Mouse (Mus musculus) lung, postnatal 0 days (tissue): ENCODE measurements around the gene Arhgap10. TPM values are rescaled to one million over a fixed set of nuclear protein-coding genes. Genes with fewer than 3 reads are reported as not detected.

Source experiments
- ATAC-seq: fragments of 200-750 bp; cut with Nextera tagmentation; 2 replicates; pipeline ENCODE4 v1.8.0; 2017; ENCODE audit warnings: moderate library complexity
- DNase-seq: peaks from one replicate; pipeline ENCODE4 v3.0.0-alpha.2; 2016; ENCODE audit warnings: low spot score
- H3K27ac ChIP-seq: fragments of 300-500 bp; sonication (generic); 2 replicates; pipeline ENCODE4 v1.5.1; 2014; ENCODE audit warnings: antibody characterized with exemption, mild to moderate bottlenecking, low read length, mixed read lengths
- H3K27me3 ChIP-seq: fragments of 300-500 bp; sonication (generic); replicated peaks from 2 replicates; pipeline ENCODE4 v1.6.1; 2014; ENCODE audit warnings: low read length, mixed read lengths; ENCODE audit not compliant: insufficient read depth
- H3K36me3 ChIP-seq: fragments of 300-500 bp; sonication (generic); 2 replicates; pipeline ENCODE4 v1.6.1; 2014; ENCODE audit warnings: low read length, mixed read lengths; ENCODE audit not compliant: insufficient read depth
- H3K4me1 ChIP-seq: fragments of 300-500 bp; sonication (generic); 2 replicates; pipeline ENCODE4 v1.6.1; 2014; ENCODE audit warnings: antibody characterized with exemption, low read depth, low read length, mixed read lengths; ENCODE audit not compliant: insufficient read depth
- H3K4me2 ChIP-seq: fragments of 300-500 bp; sonication (generic); replicated peaks from 2 replicates; pipeline ENCODE4 v1.6.1; 2014; ENCODE audit warnings: low read depth, mild to moderate bottlenecking, low read length, moderate library complexity, mixed read lengths
- H3K4me3 ChIP-seq: fragments of 300-500 bp; sonication (generic); 2 replicates; pipeline ENCODE4 v1.5.1; 2014; ENCODE audit warnings: low read depth, low read length
- H3K9ac ChIP-seq: fragments of 300-500 bp; sonication (generic); replicated peaks from 2 replicates; pipeline ENCODE4 v1.6.1; 2014; ENCODE audit warnings: low read depth, mild to moderate bottlenecking
- H3K9me3 ChIP-seq: fragments of 300-500 bp; sonication (generic); 2 replicates; pipeline ENCODE4 v1.6.1; 2016; ENCODE audit warnings: low read length, mixed read lengths
- CTCF ChIP-seq: IDR thresholded peaks from 2 replicates; pipeline ENCODE4 v1.5.1; 2016; ENCODE audit warnings: antibody characterized with exemption, mild to moderate bottlenecking
- EP300 ChIP-seq: IDR thresholded peaks from 2 replicates; pipeline ENCODE4 v1.6.1; 2016; ENCODE audit warnings: antibody characterized with exemption, mild to moderate bottlenecking, control low read depth
- WGBS: fragments of 180-500 bp; shearing (Covaris S2); extraction: QIAGEN DNeasy Blood & Tissue Kit; methylation state at CpG from one replicate; pipeline ENCODE4 v1.1.7; 2014; 5-methylcytosine and 5-hydroxymethylcytosine counted together
- polyA plus RNA-seq: library from polyadenylated mRNA; unstranded; fragments of >200 nt; fragmentation: Nextera tagmentation; extraction: Ambion mirVana; gene quantifications from 2 replicates; pipeline ENCODE4 v1.2.1, GENCODE M21; 2015

Gene Arhgap10
- polyA plus RNA-seq, 1 experiment from 2014 or later, result 15.9 TPM

- no peaks in the 10 kb centered on the region for H3K4me1 ChIP-seq
- DNase-seq, result no peak
- H3K27ac ChIP-seq, result no peak overlapping the region
- ATAC-seq, result no peak
- no peak overlapping the region for H3K9ac ChIP-seq
- no peak overlapping the region for H3K4me3 ChIP-seq
- TF ChIP-seq CTCF, result no peak
- TF ChIP-seq EP300, result no peak
- no peaks in the 10 kb centered on the region for H3K27me3 ChIP-seq
- H3K4me2 ChIP-seq, result no peak overlapping the region
- H3K9me3 ChIP-seq, result no peaks in the 10 kb centered on the region
- 83% methylated on average over 3 of the region's 3 CpGs for WGBS
- no peaks in the 10 kb centered on the region for H3K36me3 ChIP-seq
Measured at GRCm38 (mm10) chr8:77510426-77510825, 7.3 kb downstream of the Arhgap10 start.

- no peak for TF ChIP-seq CTCF
- no peak for TF ChIP-seq EP300
- H3K9me3 ChIP-seq, result no peaks in the 10 kb centered on the region
- H3K27me3 ChIP-seq, result no peaks in the 10 kb centered on the region
- ATAC-seq (no peak), DNase-seq (no peak)
- no peak overlapping the region for H3K9ac ChIP-seq
- H3K27ac ChIP-seq, result no peak overlapping the region
- no peaks in the 10 kb centered on the region for H3K4me1 ChIP-seq
- H3K4me3 ChIP-seq, result no peak overlapping the region
- no peaks in the 10 kb centered on the region for H3K36me3 ChIP-seq
- 76% methylated on average over 7 of the region's 7 CpGs for WGBS
- H3K4me2 ChIP-seq, result no peak overlapping the region
Measured at GRCm38 (mm10) chr8:77509044-77509443, 8.7 kb downstream of the Arhgap10 start.

- ATAC-seq (no peak), DNase-seq (no peak)
- Histone ChIP-seq H3K4me2 (no peak overlapping the region), H3K36me3 (no peaks in the 10 kb centered on the region), H3K4me1 (no peaks in the 10 kb centered on the region), H3K27me3 (no peaks in the 10 kb centered on the region), H3K9me3 (no peaks in the 10 kb centered on the region), H3K9ac (no peak overlapping the region), H3K4me3 (no peak overlapping the region), H3K27ac (no peak overlapping the region)
- WGBS, result 79% methylated on average over 10 of the region's 10 CpGs
- TF ChIP-seq EP300, result no peak
- TF ChIP-seq CTCF, result no peak
Measured at GRCm38 (mm10) chr8:77507510-77508035, 10.2 kb downstream of the Arhgap10 start.

GRCm38 (mm10) chr8:77506539-77506938, 11.2 kb downstream of the Arhgap10 start:
- Histone ChIP-seq H3K4me2 (no peak overlapping the region), H3K9ac (no peak overlapping the region), H3K36me3 (no peaks in the 10 kb centered on the region), H3K4me3 (no peak overlapping the region), H3K27ac (no peak overlapping the region), H3K4me1 (no peaks in the 10 kb centered on the region), H3K9me3 (no peaks in the 10 kb centered on the region), H3K27me3 (no peaks in the 10 kb centered on the region)
- WGBS, result 57% methylated on average over 7 of the region's 7 CpGs
- DNase-seq (peak; percentile 37), ATAC-seq (peak; percentile 43)
- TF ChIP-seq CTCF (no peak), EP300 (no peak)

- no peak for DNase-seq
- TF ChIP-seq EP300, result no peak
- TF ChIP-seq CTCF, result no peak
- Histone ChIP-seq H3K27ac (no peak overlapping the region), H3K27me3 (no peaks in the 10 kb centered on the region), H3K9me3 (no peaks in the 10 kb centered on the region), H3K4me1 (no peaks in the 10 kb centered on the region), H3K36me3 (no peaks in the 10 kb centered on the region), H3K4me3 (no peak overlapping the region), H3K9ac (no peak overlapping the region), H3K4me2 (no peak overlapping the region)
- ATAC-seq, result no peak
- WGBS, result 92% methylated on average over 6 of the region's 6 CpGs
Measured at GRCm38 (mm10) chr8:77502547-77502946, 15.2 kb downstream of the Arhgap10 start.

- DNase-seq, result no peak
- WGBS, result 73% methylated on average over 8 of the region's 8 CpGs
- H3K9ac ChIP-seq, result no peak overlapping the region
- no peak overlapping the region for H3K4me3 ChIP-seq
- H3K9me3 ChIP-seq, result no peaks in the 10 kb centered on the region
- H3K27ac ChIP-seq, result no peak overlapping the region
- no peaks in the 10 kb centered on the region for H3K27me3 ChIP-seq
- H3K36me3 ChIP-seq, result no peaks in the 10 kb centered on the region
- no peak for TF ChIP-seq EP300
- no peaks in the 10 kb centered on the region for H3K4me1 ChIP-seq
- no peak for ATAC-seq
- no peak overlapping the region for H3K4me2 ChIP-seq
Measured at GRCm38 (mm10) chr8:77501131-77501530, 16.6 kb downstream of the Arhgap10 start.

- H3K36me3 ChIP-seq, result no peaks in the 10 kb centered on the region
- no peaks in the 10 kb centered on the region for H3K27me3 ChIP-seq
- no peak overlapping the region for H3K4me3 ChIP-seq
- H3K9ac ChIP-seq, result no peak overlapping the region
- H3K27ac ChIP-seq, result no peak overlapping the region
- ATAC-seq (no peak), DNase-seq (no peak)
- no peaks in the 10 kb centered on the region for H3K9me3 ChIP-seq
- H3K4me2 ChIP-seq, result no peak overlapping the region
- WGBS, result 97% methylated on average over 3 of the region's 3 CpGs
- TF ChIP-seq CTCF, result no peak
- no peak for TF ChIP-seq EP300
- H3K4me1 ChIP-seq, result no peaks in the 10 kb centered on the region
Measured at GRCm38 (mm10) chr8:77500264-77500663, 17.5 kb downstream of the Arhgap10 start.
